Mouse (Mus musculus) heart, postnatal 0 days (tissue): ENCODE measurements around the gene 4930430F08Rik.

Experiments
- CTCF ChIP-seq: IDR thresholded peaks from 2 replicates; pipeline ENCODE4 v1.5.1; 2016; ENCODE audit warnings: antibody characterized with exemption, control low read depth, low read depth
- EP300 ChIP-seq: IDR thresholded peaks from 2 replicates; pipeline ENCODE4 v1.6.1; 2016; ENCODE audit warnings: antibody characterized with exemption, low read depth

DNA sequence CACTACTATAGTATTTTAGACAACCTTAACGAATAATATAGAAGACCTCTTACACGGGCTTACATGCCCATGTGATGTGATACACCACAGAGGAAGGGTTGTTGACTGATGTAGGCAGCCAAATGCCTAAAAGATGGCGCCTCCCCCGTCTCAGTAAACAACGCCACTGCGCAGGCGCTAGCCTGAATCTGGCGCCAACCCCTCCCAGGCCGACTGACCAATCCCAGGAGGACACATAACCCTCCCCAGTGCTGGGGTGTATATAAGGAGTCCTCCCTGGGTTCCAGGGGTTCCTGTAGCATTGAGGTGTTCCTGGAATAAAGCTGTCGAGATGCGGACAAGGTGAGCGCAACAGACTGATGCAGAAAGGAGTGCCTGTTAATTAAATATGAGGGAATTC is 29.8 kb upstream of the 4930430F08Rik start:
- TF ChIP-seq CTCF (no peak), EP300 (no peak)
